Mouse (Mus musculus): ENCODE results near the gene Ramp1.
A peak's percentile ranks its signal among the peaks of the same experiment; 100 is the strongest.

The Ramp1 gene

GRCm38 (mm10) chr1:91199793-91200192 is 20.2 kb downstream of the Ramp1 start:
- no peak for DNase-seq (ENCODE audit: low read depth, low spot score)

- DNase-seq (ENCODE audit: low read depth, low spot score): no peak
Measured at GRCm38 (mm10) chr1:91201122-91201521, 21.5 kb downstream of the Ramp1 start.

- DNase-seq (ENCODE audit: low read depth, low spot score): no peak
Measured at GRCm38 (mm10) chr1:91204221-91204765, 24.7 kb downstream of the Ramp1 start.

GRCm38 (mm10) chr1:91205651-91206050 is 26.0 kb downstream of the Ramp1 start:
- DNase-seq (ENCODE audit: low read depth, low spot score): no peak

- no peak for DNase-seq (ENCODE audit: low read depth, low spot score)
Measured at GRCm38 (mm10) chr1:91206336-91206735, 26.7 kb downstream of the Ramp1 start.

GRCm38 (mm10) chr1:91206873-91207272 is 27.3 kb downstream of the Ramp1 start:
- DNase-seq (ENCODE audit: low read depth, low spot score): no peak

GRCm38 (mm10) chr1:91207334-91208074 is 27.9 kb downstream of the Ramp1 start:
- DNase-seq (ENCODE audit: low read depth, low spot score): no peak

GRCm38 (mm10) chr1:91209343-91209742 is 29.7 kb downstream of the Ramp1 start:
- DNase-seq (ENCODE audit: low read depth, low spot score): no peak

GRCm38 (mm10) chr1:91209785-91210184 is 30.2 kb downstream of the Ramp1 start:
- peak; percentile 29 for DNase-seq (ENCODE audit: low read depth, low spot score)

GRCm38 (mm10) chr1:91211099-91211498 is 31.5 kb downstream of the Ramp1 start:
- peak; percentile 80 for DNase-seq (ENCODE audit: low read depth, low spot score)

- no peak for DNase-seq (ENCODE audit: low read depth, low spot score)
Measured at GRCm38 (mm10) chr1:91211591-91212008, 32.0 kb downstream of the Ramp1 start.

- no peak for DNase-seq (ENCODE audit: low read depth, low spot score)
Measured at GRCm38 (mm10) chr1:91215264-91215663, 35.6 kb downstream of the Ramp1 start.

- peak; percentile 75 for DNase-seq (ENCODE audit: low read depth, low spot score)
Measured at GRCm38 (mm10) chr1:91215981-91216380, 36.4 kb downstream of the Ramp1 start.

GRCm38 (mm10) chr1:91216504-91217267 is 37.1 kb downstream of the Ramp1 start:
- peak; percentile 78 for DNase-seq (ENCODE audit: low read depth, low spot score)

GRCm38 (mm10) chr1:91219641-91220321 is 40.2 kb downstream of the Ramp1 start:
- DNase-seq (ENCODE audit: low read depth, low spot score): peak; percentile 77

- no peak for DNase-seq (ENCODE audit: low read depth, low spot score)
Measured at GRCm38 (mm10) chr1:91220322-91220672, 40.7 kb downstream of the Ramp1 start.

- DNase-seq (ENCODE audit: low read depth, low spot score): no peak
Measured at GRCm38 (mm10) chr1:91226562-91226961, 46.9 kb downstream of the Ramp1 start.

- no peak for DNase-seq (ENCODE audit: low read depth, low spot score)
Measured at GRCm38 (mm10) chr1:91227381-91228054, 47.9 kb downstream of the Ramp1 start.

- no peak for DNase-seq (ENCODE audit: low read depth, low spot score)
Measured at GRCm38 (mm10) chr1:91231142-91231541, 51.5 kb downstream of the Ramp1 start.

- DNase-seq (ENCODE audit: low read depth, low spot score): no peak
Measured at GRCm38 (mm10) chr1:91231896-91232295, 52.3 kb downstream of the Ramp1 start.

GRCm38 (mm10) chr1:91235395-91235794 is 55.8 kb downstream of the Ramp1 start:
- DNase-seq (ENCODE audit: low read depth, low spot score): no peak

GRCm38 (mm10) chr1:91237676-91238075 is 58.1 kb downstream of the Ramp1 start:
- DNase-seq (ENCODE audit: low read depth, low spot score): peak; percentile 47
